Mouse (Mus musculus): ENCODE data around the gene Arhgef28. TPM values are rescaled to one million over a fixed set of nuclear protein-coding genes. Genes with fewer than 3 reads are reported as not detected.
"Not testable (repeated sequence)": the region's sequence is repeated elsewhere in the genome, so short reads cannot be mapped to it uniquely, and the experiment has no call there.

Arhgef28 gene
- total RNA-seq, 2 experiments from 2014 or later = 90.3 to 90.9 TPM

GRCm38 (mm10) chr13:98078251-98078650 is 128.0 kb downstream of the Arhgef28 start:
- no peak for DNase-seq (ENCODE audit: extremely low spot score in 1 of 2, low spot score in 1 of 2)

- DNase-seq (ENCODE audit: extremely low spot score in 1 of 2, low spot score in 1 of 2) = no peak
These were observed 129.0 kb downstream of the Arhgef28 start for GRCm38 (mm10) chr13:98077216-98077615.

GRCm38 (mm10) chr13:98074871-98075270 is 131.4 kb downstream of the Arhgef28 start:
- no peak for DNase-seq (ENCODE audit: extremely low spot score in 1 of 2, low spot score in 1 of 2)

- DNase-seq (ENCODE audit: extremely low spot score in 1 of 2, low spot score in 1 of 2) = no peak
These were observed 133.0 kb downstream of the Arhgef28 start for GRCm38 (mm10) chr13:98073190-98073589.

GRCm38 (mm10) chr13:98070458-98070857 is 135.8 kb downstream of the Arhgef28 start:
- DNase-seq (ENCODE audit: extremely low spot score in 1 of 2, low spot score in 1 of 2) = no peak

GRCm38 (mm10) chr13:98069646-98070045 is 136.6 kb downstream of the Arhgef28 start:
- no peak for DNase-seq (ENCODE audit: extremely low spot score in 1 of 2, low spot score in 1 of 2)

- no peak for DNase-seq (ENCODE audit: extremely low spot score in 1 of 2, low spot score in 1 of 2)
These were observed 143.4 kb downstream of the Arhgef28 start for GRCm38 (mm10) chr13:98062843-98063242.

GRCm38 (mm10) chr13:98060121-98060520 is 146.1 kb downstream of the Arhgef28 start:
- DNase-seq (ENCODE audit: extremely low spot score in 1 of 2, low spot score in 1 of 2) = not testable (repeated sequence)

- no peak for DNase-seq (ENCODE audit: extremely low spot score in 1 of 2, low spot score in 1 of 2)
These were observed 151.0 kb downstream of the Arhgef28 start for GRCm38 (mm10) chr13:98055194-98055593.

GRCm38 (mm10) chr13:98040628-98041150 is 165.6 kb downstream of the Arhgef28 start:
- DNase-seq (ENCODE audit: extremely low spot score in 1 of 2, low spot score in 1 of 2) = peak in 1 of 2 experiments; percentile 51

- DNase-seq (ENCODE audit: extremely low spot score in 1 of 2, low spot score in 1 of 2) = no peak
These were observed 167.5 kb downstream of the Arhgef28 start for GRCm38 (mm10) chr13:98038731-98039130.

- no peak for DNase-seq (ENCODE audit: extremely low spot score in 1 of 2, low spot score in 1 of 2)
These were observed 168.5 kb downstream of the Arhgef28 start for GRCm38 (mm10) chr13:98037693-98038092.

- no peak for DNase-seq (ENCODE audit: extremely low spot score in 1 of 2, low spot score in 1 of 2)
These were observed 174.6 kb downstream of the Arhgef28 start for GRCm38 (mm10) chr13:98031642-98031960.

- DNase-seq (ENCODE audit: extremely low spot score in 1 of 2, low spot score in 1 of 2) = peak; percentile 73 to 86
These were observed 175.1 kb downstream of the Arhgef28 start for GRCm38 (mm10) chr13:98030959-98031641.

GRCm38 (mm10) chr13:98030041-98030440 is 176.2 kb downstream of the Arhgef28 start:
- no peak for DNase-seq (ENCODE audit: extremely low spot score in 1 of 2, low spot score in 1 of 2)

- DNase-seq (ENCODE audit: extremely low spot score in 1 of 2, low spot score in 1 of 2) = no peak
These were observed 177.5 kb downstream of the Arhgef28 start for GRCm38 (mm10) chr13:98028711-98029250.

GRCm38 (mm10) chr13:98027641-98028204 is 178.5 kb downstream of the Arhgef28 start:
- no peak for DNase-seq (ENCODE audit: extremely low spot score in 1 of 2, low spot score in 1 of 2)

GRCm38 (mm10) chr13:98027122-98027521 is 179.1 kb downstream of the Arhgef28 start:
- no peak for DNase-seq (ENCODE audit: extremely low spot score in 1 of 2, low spot score in 1 of 2)

GRCm38 (mm10) chr13:98025706-98026504 is 180.3 kb downstream of the Arhgef28 start:
- no peak for DNase-seq (ENCODE audit: extremely low spot score in 1 of 2, low spot score in 1 of 2)

- DNase-seq (ENCODE audit: extremely low spot score in 1 of 2, low spot score in 1 of 2) = no peak
These were observed 181.1 kb downstream of the Arhgef28 start for GRCm38 (mm10) chr13:98025162-98025561.

- no peak for DNase-seq (ENCODE audit: extremely low spot score in 1 of 2, low spot score in 1 of 2)
These were observed 181.6 kb downstream of the Arhgef28 start for GRCm38 (mm10) chr13:98024680-98025079.

Measured in layer of hippocampus, postnatal 25 days (tissue).